Mouse (Mus musculus) spleen, adult 18-20 months (tissue): ENCODE results near the gene Bik.
A peak's percentile ranks its signal among the peaks of the same experiment; 100 is the strongest.

Experiments
- DNase-seq, 2 experiments: peaks; one replicate each; pipeline ENCODE4 v3.0.0; 2022; ENCODE audit warnings: mixed read lengths in 2 of 2

Bik gene

GRCm38 (mm10) chr15:83512489-83513281, 14.0 kb upstream of the Bik start:
- DNase-seq = no peak

- DNase-seq = no peak
These were observed 11.6 kb upstream of the Bik start for GRCm38 (mm10) chr15:83515018-83515417.

GRCm38 (mm10) chr15:83518215-83519048, 8.2 kb upstream of the Bik start:
- peak in 1 of 2 experiments; percentile 40 for DNase-seq

GRCm38 (mm10) chr15:83520861-83521382, 5.7 kb upstream of the Bik start:
- no peak for DNase-seq

GRCm38 (mm10) chr15:83523196-83523595, 3.5 kb upstream of the Bik start:
- no peak for DNase-seq

GRCm38 (mm10) chr15:83523638-83524332, 2.9 kb upstream of the Bik start:
- no peak for DNase-seq

GRCm38 (mm10) chr15:83524333-83524729, 2.3 kb upstream of the Bik start:
- no peak for DNase-seq

- no peak for DNase-seq
These were observed 403 bp downstream of the Bik start for GRCm38 (mm10) chr15:83527092-83527437.

GRCm38 (mm10) chr15:83527747-83528146, 1.1 kb downstream of the Bik start:
- DNase-seq = no peak

- no peak for DNase-seq
These were observed 2.2 kb downstream of the Bik start for GRCm38 (mm10) chr15:83528892-83529291.

- no peak for DNase-seq
These were observed 3.1 kb downstream of the Bik start for GRCm38 (mm10) chr15:83529765-83530164.

GRCm38 (mm10) chr15:83530233-83530632, 3.6 kb downstream of the Bik start:
- no peak for DNase-seq

- DNase-seq = no peak
These were observed 4.0 kb downstream of the Bik start for GRCm38 (mm10) chr15:83530688-83531087.

GRCm38 (mm10) chr15:83531961-83532469, 5.4 kb downstream of the Bik start:
- no peak for DNase-seq

GRCm38 (mm10) chr15:83532606-83533005, 5.9 kb downstream of the Bik start:
- DNase-seq = no peak

GRCm38 (mm10) chr15:83534960-83535889, 8.6 kb downstream of the Bik start:
- DNase-seq = no peak

- no peak for DNase-seq
These were observed 9.2 kb downstream of the Bik start for GRCm38 (mm10) chr15:83535890-83536231.

GRCm38 (mm10) chr15:83538855-83539254, 12.2 kb downstream of the Bik start:
- no peak for DNase-seq

- DNase-seq = no peak
These were observed 13.2 kb downstream of the Bik start for GRCm38 (mm10) chr15:83539905-83540304.

GRCm38 (mm10) chr15:83541647-83542287, 15.1 kb downstream of the Bik start:
- DNase-seq = peak in 1 of 2 experiments; percentile 1

- DNase-seq = no peak
These were observed 19.4 kb downstream of the Bik start for GRCm38 (mm10) chr15:83546029-83546428.
